Mouse (Mus musculus): ENCODE measurements at regions not wholly inside any gene's neighbourhood (a gene's known extent, or its start where the extent isn't known, plus 50 kb on each side); places are given as distances from the start of the nearest gene placed in this dataset.

GRCm38 (mm10) chr12:10112874-10113453 is 256.8 kb upstream of the Nt5c1b start:
- DNase-seq = no peak

DNA sequence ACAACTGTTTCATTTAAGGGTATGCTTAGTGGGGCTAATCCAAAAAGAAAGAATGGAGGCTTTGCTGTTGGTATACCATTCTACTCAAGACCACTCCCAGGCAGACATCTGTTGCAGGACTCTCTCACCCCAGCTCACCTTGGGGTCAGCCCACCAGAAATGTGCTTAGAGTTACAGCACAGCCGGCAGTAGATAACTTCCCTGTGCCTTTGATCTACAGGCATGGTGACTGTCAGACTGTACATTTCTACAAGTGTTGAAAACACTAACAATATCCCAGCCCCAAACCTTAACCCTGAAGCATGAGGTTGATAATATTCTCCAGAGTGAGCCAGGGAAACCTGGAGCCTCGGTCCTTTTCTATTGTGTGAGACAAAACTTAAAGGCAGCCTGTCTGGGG is 247.7 kb upstream of the Nt5c1b start:
- DNase-seq = no peak

- no peak for DNase-seq
Observed at GRCm38 (mm10) chr12:10127995-10128573, 241.7 kb upstream of the Nt5c1b start.

DNA sequence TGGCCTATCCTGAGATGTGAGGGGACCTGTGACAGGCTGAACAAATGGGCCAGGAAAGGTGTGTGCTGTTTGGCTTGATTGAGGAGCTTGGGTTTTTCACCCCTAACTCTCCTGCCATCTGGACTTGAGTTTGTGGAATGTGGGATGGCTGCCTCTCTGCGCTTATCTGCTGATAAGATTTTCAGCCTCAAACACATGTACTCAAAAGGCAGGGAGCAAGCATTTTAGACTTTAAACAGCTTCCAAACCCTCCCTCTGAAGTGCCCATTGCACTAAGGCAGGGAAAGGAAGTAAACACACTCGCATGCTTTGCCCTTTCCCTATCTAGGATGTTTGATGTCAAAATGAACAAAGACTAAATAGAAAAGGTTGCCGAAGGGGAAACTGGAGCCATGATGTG is 235.6 kb upstream of the Nt5c1b start:
- no peak for DNase-seq

DNA sequence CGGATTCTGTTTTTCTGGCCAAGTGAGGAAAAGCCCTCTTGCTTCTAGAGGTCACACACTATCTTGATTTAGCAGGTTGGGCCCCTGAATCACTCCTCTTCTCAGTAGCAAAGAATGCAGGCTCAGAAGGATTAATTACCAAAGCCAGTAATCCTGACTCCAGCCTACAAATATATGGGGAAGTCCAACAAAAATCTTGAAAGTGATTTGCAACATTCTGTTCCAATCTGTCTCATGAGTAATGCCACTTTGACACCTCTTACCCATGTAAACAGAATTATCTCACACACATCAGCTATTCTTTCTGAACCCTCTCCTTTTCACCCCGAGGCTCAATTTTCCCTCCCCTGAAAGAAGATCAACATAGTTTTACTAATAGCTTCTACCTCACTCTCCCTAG is 233.9 kb upstream of the Nt5c1b start:
- DNase-seq = no peak

GRCm38 (mm10) chr12:10140131-10140530 is 229.6 kb upstream of the Nt5c1b start:
- peak; percentile 49 to 76 for DNase-seq

- DNase-seq = no peak
Observed at GRCm38 (mm10) chr12:10160837-10161236, 208.9 kb upstream of the Nt5c1b start.

DNA sequence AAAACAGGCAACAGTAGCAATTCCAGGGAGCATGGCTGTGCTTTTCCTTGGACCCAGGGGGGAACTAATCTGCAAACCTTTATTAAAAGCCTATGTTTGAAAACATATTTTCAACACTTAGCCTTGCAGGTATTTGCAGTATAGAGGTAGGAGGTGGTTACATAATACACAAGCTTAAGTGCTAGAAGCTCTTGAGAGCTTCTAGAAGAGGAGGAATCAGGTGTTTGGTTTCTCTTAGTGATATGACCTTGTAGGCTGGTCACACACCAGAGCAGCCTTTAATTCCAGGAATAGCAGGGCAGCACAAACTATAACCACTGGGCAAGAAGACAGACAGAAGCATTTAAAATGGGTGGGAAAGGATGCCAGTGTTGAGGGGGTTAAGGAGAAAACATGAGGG is 201.7 kb upstream of the Nt5c1b start:
- no peak for DNase-seq

DNA sequence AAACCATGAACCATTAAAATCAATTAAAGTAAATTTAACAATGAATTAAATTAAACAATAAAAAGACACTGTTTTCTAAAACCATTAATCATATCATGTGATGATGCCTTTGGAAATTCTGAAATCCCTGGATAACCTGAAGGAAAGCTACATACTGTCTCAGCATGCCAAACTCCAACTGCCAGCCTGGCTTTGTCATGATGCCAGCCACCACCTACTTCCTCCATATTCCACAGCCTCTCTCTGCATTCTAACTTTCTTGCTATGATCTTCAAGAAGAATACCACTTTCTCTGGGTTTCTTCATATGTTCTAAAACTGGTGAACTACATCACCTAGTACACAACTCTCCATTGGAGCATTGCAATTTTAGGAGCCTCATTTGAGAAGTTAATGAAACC is 201.2 kb upstream of the Nt5c1b start:
- DNase-seq = no peak

- no peak for DNase-seq
Observed at GRCm38 (mm10) chr12:10178718-10179117, 191.1 kb upstream of the Nt5c1b start.

DNA sequence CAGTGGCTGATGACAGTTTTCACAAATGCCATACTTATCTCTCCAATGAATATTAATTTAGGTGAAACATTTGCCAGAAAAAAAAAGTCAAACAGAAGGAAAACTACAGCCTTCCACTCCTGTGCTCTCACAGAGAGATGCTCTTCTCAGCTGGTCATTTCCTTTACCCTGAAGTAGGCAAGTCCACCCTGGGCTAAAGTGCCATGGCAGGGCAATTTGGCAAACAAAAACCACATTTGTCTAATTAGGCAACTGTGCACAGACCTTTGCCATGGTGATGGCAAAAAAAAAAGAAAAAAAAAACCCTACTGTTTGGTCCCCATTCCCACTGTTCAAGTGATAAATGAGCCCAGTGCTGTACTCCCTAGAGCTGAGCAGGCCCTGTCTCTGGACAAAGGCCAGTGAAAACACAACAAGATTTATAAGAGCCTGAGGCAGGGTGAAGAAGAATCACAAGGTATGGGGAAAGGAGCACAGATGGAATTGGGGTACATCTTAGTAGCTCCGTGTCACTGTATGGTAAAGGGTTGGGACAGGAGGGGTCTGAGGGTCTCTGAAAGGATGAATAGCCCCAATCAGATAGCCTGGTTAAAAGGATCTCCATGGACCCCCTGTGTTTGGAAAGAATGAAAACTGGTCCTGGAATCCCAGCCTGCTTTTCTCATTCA is 190.5 kb upstream of the Nt5c1b start:
- DNase-seq = no peak

DNA sequence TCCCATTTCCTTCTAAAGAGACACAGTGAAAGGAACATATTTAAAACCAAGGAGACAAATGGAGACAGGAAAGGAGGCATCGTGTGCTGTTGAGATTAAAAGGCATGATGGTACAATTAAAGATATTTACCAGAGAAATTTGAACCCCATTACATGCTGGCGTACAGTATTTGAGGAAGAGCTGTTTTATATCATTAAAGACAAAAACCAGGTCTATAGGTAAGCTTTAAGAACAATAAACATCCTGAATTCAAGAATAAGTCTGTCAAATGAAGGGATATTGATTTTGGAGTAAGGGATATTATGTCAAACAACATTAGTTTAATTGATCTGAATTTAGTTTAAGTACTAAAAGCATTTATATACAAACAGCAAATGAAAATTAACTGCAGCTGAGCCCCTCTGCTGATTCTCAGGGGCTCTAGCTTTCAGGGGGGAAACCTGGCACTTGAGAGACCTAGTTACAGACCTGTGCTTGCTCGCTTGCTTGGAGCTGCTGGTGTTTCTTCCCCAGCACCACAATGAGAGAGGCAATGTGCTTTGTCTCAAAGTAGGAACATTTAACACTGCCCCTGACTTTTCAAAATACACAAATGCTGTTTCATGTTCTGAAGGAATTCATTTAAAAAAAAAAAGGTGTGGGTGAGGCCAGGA is 189.8 kb upstream of the Nt5c1b start:
- no peak for DNase-seq

GRCm38 (mm10) chr12:10182589-10182988 is 187.2 kb upstream of the Nt5c1b start:
- DNase-seq = peak in 1 of 2 experiments; percentile 22

GRCm38 (mm10) chr12:10186576-10186975 is 183.2 kb upstream of the Nt5c1b start:
- no peak for DNase-seq

- DNase-seq = peak; percentile 35 to 52
Observed at GRCm38 (mm10) chr12:10189746-10190145, 180.0 kb upstream of the Nt5c1b start.

GRCm38 (mm10) chr12:10197906-10198460 is 171.8 kb upstream of the Nt5c1b start:
- DNase-seq = no peak

DNA sequence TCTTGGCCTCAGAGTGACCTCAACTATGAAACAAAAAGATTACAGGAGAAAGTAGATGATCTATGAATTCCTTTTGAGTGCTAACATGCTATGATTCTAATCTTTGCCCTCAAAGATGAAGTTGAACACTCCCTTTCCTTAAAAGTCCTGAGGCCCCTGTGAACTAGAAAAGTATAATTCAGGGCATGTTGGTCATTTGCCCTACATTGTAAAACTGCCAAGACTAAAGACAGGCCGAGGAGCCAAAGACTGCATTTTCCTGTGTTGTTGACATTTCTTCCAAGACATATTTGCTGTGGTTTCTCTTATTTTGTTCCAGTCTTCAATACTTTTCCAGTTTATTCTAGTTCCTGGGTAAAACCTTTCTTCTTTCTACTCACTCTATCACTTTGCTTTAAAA is 159.9 kb upstream of the Nt5c1b start:
- no peak for DNase-seq

GRCm38 (mm10) chr12:10222821-10223220 is 147.0 kb upstream of the Nt5c1b start:
- DNase-seq = no peak

- DNase-seq = peak in 1 of 2 experiments; percentile 42
Observed at GRCm38 (mm10) chr12:10223832-10224231, 145.9 kb upstream of the Nt5c1b start.

DNA sequence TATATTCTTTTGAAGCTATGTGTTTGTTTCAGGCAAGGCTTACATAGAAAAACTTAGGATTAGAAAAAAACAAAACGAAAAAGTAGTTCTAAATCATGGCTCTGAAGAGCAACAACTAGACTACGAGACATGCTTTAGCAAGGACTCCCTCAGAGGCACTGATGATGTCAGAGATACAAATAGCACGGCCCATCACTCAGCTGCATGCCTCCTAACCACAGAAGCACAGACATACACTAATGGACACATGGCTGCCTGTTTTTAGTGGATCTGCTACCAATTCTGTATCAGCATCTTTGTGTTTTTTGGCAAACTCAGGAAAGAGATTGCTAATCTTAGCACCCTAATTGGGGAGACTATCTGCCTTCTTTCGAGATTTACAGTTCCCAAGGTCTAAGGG is 138.6 kb upstream of the Nt5c1b start:
- DNase-seq = no peak

GRCm38 (mm10) chr12:10231683-10232082 is 138.1 kb upstream of the Nt5c1b start:
- no peak for DNase-seq

DNA sequence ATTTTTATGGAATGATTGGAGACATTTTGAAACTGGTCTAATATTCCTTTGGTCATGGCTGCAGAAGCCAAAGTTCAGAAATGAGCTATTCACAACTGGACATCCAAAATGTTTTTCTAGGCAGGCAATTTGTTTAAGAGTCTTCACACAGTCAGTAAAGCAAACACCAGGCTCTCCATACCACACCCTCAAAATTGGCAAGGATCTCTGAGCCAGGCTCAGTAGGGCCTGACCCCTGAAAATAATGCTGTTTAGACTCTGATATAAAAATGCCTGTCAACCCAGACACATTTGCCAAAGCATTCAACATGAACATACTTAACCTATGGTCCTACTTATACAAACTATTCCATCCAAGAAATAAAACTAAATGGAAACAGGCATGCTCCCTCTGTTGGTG is 121.7 kb upstream of the Nt5c1b start:
- no peak for DNase-seq

- DNase-seq = no peak
Observed at GRCm38 (mm10) chr12:10256385-10256784, 113.4 kb upstream of the Nt5c1b start.

- no peak for DNase-seq
Observed at GRCm38 (mm10) chr12:10266201-10266600, 103.6 kb upstream of the Nt5c1b start.
